Mouse (Mus musculus) heart, adult 8-10 months (tissue): Measurements from ENCODE around the gene Gas6. TPM values are rescaled to one million over a fixed set of nuclear protein-coding genes. Genes with fewer than 3 reads are reported as not detected.

Source experiments
- DNase-seq: peaks from one replicate; pipeline ENCODE4 v3.0.0; 2022; ENCODE audit warnings: low spot score
- total RNA-seq, 4 experiments: library from RNA; stranded (reverse); gene quantifications; 2 replicates each; pipeline ENCODE4 v1.2.4; 2022

The Gas6 gene
- total RNA-seq, 4 experiments from 2014 or later: 113 to 140 (median 124) TPM

DNA sequence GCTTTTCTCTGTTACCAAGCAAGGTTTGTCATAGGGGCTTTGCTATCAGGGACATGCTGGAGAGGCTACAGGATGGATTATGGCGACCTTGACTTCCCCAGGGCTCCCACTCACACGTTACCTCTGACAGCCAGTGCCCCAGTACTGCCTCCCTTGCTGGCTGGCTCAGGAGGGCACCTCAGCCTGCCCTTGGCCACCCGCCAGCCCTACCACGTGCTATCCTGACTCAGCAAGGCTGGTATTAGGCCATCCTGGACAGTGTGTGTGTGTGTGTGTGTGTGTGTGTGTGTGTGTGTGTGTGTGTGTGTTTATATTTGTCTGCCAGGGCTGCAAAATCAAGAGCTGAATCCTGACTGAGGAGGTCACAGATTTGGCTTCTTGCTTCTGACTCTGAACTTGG, 12.6 kb upstream of the Gas6 start:
- no peak for DNase-seq

DNA sequence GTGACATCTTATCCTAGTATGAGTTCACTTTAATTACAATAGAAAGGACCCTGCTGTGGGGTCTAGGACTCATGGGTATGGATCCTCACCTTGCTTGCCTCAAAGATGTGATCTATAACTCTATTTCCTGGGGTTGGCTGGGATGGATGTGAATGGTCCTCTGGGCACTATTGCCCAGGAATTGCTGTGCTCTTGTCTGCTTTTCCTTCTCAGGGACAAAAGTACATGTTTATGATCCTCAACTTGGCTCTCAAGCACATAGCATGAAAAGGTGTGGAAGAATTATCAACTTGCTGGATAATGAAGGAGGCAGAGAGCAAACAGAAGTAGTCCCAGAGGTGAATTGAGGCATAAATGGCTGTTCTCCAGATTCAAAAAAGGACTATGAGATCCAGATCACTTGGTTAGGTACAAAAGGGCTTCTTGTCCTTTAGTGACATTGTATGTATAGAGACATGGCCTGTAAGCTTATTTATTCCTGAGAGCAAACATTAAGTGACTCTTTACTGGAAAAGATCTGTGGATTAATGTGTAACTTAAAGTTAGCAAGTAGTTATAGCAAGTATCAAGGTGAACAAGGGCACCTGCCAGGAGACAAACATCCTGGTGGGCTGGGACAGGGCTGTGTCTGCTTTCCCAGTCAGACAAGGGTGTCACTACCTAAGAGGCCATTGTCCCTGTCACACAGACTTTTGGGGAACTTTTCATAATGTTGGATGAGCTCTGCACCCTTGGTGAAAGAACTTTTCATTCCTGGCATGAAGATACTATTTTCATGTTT, 10.8 kb upstream of the Gas6 start:
- no peak for DNase-seq

GRCm38 (mm10) chr8:13503936-13504606, 9.8 kb upstream of the Gas6 start:
- DNase-seq: no peak

- DNase-seq: no peak
These were observed 6.9 kb upstream of the Gas6 start for GRCm38 (mm10) chr8:13501221-13501620.

GRCm38 (mm10) chr8:13493011-13493410, 1.3 kb downstream of the Gas6 start:
- peak; percentile 81 for DNase-seq

DNA sequence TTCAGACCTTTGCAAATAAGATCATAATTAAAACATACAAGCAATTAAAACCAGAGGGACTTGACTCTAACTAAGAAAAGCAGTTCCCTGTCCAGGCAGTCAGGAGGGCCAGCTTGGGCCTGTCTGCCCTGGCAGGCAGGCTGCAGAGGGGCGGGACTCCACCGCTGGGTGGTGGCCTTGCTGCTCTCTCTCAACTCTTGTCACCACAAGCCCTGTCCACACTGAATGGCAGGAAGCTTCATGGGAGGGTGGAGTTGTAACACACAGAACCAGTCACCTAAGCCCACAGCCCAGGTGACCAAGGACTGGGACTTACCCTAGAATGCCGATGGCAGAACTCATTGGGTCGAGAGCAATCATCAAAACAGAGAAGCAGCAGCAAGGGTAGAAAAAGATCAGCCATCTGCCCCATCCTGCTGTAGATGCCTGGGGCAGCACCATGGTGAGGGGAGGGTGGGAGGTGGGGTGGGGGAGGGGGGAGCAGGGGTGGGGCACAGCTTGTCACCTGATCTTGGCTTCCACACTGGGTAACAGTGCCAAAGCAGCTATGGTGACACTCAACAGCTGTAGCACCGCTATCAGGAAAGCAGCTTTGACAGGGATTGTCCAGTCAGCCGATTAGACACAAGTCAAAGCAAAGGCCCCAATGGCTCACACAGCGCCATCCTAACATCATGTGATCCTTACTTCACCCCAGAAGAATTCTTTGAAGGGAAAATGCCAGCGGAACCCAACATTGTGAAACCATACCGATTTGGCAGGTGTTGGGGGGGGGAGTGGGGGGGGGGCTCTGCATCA, 1.9 kb downstream of the Gas6 start:
- peak; percentile 73 for DNase-seq

GRCm38 (mm10) chr8:13491491-13492010, 2.7 kb downstream of the Gas6 start:
- DNase-seq: no peak

- DNase-seq: peak; percentile 64
These were observed 4.0 kb downstream of the Gas6 start for GRCm38 (mm10) chr8:13489986-13490910.

GRCm38 (mm10) chr8:13489351-13489750, 4.9 kb downstream of the Gas6 start:
- no peak for DNase-seq

DNA sequence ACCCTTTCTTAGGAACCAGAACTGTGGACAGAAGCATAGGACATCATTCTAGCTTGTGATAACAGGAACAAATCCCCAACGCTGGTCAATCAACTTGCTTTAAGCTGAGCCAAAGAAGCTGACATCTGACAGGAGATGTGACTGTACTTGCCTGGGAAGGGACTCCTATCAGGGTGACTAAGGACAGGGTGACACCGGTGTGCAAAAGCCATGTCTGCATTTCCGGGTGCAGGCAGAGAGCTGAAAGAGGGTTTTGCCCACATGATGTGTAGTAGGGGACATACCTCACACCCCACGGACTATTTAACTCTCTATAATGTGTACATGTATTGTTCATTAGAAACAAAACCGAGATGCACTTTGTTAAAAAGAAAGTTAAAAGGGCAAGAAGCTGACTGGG, 11.1 kb downstream of the Gas6 start:
- DNase-seq: no peak

DNA sequence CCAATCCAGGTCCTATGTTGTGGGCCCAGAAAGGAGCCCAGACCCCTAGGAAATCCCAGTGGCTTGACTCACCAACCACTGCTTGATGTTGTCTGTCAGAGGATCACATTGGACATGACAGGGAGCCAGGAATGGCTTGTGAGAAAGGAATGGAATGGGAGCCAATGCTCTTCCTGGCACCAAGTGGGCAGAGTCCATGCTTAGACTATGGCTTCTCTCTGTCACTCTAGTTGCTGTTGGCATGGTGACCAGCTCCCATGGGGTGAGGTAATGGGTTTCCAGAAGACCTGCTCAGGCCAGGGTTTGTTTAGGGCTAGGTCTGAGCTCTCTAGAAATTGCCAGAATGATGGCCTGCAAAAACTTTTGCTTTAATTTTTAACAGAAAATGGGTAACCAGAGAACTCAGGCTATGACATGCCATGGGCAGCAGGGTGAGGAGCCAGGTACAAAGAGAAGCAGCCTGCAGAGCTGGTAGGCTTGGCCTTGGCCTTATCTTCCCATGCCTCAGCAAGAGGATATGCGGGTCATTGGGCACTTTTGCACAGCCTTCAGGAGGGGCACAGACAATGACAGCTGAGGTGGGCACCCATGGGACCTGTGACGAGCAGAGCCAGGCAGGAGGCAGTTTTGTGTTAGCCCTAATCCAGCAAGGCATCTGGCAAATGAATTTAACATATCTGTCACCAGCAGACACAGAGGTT, 12.0 kb downstream of the Gas6 start:
- DNase-seq: no peak

DNA sequence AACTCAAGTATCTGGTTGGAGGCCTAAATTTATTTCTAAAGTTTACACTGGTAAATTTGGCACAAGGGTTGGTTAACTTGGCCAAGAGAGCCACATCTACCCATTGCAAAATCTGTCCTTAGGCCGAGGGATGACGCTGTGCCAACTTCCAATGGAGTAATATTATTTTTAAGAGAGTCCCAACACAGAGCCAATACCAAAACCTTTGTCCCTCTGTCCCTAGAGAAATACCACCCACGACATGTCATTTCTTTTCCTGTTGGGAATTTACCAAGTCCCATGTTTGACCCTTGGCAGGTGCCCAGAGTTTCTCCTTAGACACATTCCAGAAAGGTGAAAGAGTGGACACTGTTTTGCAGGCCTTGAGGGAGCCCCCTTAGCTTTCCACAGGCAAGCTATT, 12.7 kb downstream of the Gas6 start:
- peak; percentile 36 for DNase-seq

GRCm38 (mm10) chr8:13481089-13481554, 13.2 kb downstream of the Gas6 start:
- DNase-seq: peak; percentile 56

DNA sequence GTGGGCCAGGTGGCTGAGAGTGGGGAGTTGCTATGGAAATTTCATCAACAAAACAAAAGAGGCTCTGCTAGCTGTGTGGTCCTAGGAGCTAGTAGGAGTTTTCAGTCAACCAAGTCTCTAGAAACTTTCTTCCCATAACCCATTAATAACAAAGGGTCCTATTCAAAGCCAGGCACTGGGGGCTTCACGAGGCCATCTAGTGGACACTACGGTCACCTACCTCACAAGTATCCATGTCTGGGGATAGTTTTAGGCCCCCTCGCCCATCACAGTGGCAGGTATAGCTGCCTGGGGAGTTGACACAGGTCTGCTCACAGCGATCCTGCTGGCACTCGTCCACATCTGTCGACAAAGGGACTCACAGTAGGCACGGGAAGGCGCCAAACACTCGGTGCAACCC, 18.4 kb downstream of the Gas6 start:
- DNase-seq: no peak

DNA sequence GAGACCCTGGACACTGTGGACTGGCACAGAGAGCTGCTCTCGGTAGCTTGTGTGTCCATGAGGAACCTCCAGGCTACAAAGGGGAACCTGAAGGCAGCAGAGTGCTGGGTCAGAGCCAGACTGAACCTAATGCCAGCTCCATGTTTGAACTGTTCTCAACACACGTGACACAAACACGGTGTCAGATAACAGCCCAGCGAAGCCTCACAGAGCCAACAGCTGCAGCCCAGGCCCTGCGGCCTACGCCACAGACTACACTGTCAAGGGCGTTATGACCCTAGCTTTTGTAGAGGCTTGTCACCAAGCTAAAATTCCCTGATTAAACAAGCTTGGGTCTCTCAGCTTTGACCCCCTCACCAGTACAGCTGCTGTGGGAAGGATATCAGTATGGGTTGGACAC, 22.0 kb downstream of the Gas6 start:
- no peak for DNase-seq

DNA sequence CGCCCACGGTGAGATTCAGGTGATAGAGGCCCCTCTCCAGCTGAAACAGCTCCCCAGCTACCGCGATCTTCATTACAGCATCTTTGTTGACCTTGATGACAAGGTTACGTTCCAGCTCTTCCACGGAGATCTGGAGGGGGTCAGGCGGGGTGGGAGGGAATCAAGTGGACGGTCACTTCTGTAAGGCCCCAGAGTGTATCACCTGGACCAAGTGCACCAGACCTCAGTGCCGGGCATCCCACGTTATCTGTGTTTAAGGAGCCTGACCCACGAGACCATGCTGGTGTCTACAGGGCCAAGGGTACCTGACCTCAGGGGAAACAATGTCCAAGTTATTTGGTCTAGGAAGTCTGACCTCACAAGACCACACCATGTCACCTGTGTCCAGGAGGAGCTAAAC, 22.8 kb downstream of the Gas6 start:
- DNase-seq: no peak

GRCm38 (mm10) chr8:13468737-13469136, 25.6 kb downstream of the Gas6 start:
- DNase-seq: no peak

DNA sequence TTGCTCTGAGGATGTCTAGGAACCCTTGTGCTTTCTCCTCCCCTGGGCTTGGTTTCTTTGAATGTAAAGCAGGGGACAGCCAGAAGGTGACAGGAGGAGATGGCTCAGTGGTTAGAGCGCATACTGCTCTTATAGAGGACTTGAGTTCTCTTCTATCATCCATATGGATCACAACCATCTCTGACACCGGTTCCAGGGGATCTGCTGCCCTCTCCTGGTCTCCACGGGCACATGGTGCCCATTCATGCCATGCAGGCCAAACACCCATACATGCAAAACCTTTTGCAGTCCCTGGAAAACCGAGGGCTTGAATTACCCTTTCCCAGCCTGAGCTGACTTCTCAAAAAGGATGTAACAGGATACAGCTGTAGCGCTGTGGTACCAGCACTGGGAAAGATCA, 27.3 kb downstream of the Gas6 start:
- no peak for DNase-seq

DNA sequence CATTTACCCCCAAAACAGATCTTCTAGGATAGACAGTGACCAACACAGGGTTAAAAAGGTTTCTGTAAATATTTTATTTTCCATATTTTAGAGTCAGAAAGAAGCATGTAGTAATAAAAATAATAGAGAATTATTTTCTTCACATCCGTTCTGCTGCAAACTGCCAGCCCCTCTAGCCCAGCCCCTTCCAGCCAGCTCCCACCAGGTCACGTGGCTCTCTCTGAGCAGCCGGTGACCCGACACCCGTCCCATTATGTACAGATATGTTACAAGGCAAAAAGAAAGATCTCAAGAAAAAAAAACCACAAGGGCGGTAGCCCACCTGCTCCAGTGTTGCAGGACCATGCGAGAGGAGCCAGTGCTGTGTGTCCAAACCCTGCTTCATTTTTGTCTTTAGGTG, 29.0 kb downstream of the Gas6 start:
- no peak for DNase-seq

DNA sequence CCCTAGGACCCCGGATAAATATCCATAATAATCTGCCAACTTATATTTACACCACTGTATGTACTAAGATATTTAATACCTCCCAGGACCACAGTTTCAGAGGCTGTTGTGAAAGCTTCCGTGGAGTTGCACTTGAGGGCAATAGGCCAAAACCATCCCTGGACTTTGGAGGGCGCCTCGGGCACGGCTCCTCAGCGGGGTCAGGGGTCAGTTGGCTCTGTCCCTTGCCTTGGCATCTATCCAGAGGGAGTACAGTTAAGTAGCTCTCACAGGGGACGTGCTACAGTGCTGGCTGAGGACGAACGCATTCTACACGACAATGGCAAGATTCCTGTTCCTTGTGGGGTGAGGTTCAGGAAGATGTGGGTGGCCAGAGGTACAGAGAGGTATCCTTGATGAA, 31.9 kb downstream of the Gas6 start:
- peak; percentile 40 for DNase-seq
